Mouse (Mus musculus) megakaryocyte progenitor cell, adult 5-6 weeks (primary cell): ENCODE results near the gene Ang. TPM values are rescaled to one million over a fixed set of nuclear protein-coding genes. Genes with fewer than 3 reads are reported as not detected.

Source experiments
- ATAC-seq: replicated peaks from 2 replicates; pipeline ENCODE4 v1.8.0; 2016; ENCODE audit warnings: mild to moderate bottlenecking, moderate TSS enrichment, inconsistent platforms; ENCODE audit not compliant: poor library complexity
- total RNA-seq, 2 experiments: library from RNA; stranded (forward) in 1 of 2; stranded (reverse) in 1 of 2; fragments of 157-497, 149-512 nt in 1 of 2; fragments of 200-1000 nt in 1 of 2; gene quantifications; 2 replicates each; pipeline versions ENCODE4 v1.2.3 to v1.2.4; 2015 to 2017

The Ang gene
- total RNA-seq (2015) (1.8 and 2.0 TPM in 2 replicates), total RNA-seq (2017) (1.3 and 1.4 TPM in 2 replicates)

DNA sequence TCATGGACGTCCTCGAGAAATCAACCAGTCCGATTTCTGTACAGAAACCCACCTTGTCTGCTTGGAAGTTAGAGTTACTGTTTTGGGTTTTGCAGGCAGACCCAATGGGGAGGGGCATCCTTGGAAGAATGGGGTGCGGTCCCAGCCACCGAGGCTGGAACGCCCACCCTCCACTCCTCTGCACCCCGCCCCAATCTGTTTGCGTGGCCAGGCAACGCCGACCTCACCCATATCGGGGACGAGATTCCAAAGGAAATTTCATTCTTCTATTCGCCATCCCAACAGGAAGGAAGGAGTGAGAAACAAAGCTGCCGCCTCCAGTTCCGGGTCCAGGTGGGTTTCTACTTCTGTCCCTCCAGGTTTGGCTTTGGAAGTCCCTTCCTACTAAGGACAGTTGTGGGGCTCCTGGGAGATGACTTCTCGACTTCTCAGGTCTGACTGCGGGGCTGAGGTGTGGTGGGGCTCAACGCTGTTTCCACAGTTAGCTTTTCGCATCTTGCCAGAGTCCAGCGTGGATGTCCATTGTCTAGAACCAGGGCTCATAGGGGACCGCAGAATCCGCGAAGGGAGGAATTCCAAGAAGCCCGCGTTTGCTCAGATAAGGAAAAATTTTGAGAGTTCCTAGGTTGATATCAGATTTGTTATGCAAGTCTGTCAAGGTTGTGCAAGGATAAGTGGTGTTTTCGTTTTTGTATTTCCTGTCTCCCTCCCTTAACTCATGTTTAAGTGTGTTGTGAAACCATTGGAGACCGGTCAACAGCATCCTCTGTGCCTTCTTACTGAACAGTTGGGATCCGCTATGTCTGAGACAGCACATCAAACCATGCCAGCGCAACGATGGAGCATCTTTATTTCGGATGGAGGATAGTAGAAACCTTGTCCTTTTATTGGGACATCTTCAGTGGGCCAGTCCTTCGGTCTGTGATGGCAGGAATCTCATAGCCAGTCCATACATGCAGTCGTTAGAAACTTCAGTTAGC is at the start of gene Ang, which contains the start of gene Rnase4:
TSS of gene Ang (plus strand) at position 230 of the 980 bp plus-strand sequence.
TSS of gene Rnase4 (plus strand) at position 157 of the 980 bp plus-strand sequence.
- ATAC-seq: peak; percentile 15

GRCm38 (mm10) chr14:51041769-51042168 is 49.2 kb upstream of the Ang start, which contains the start of gene Rnase9:
Gene Rnase9, minus strand, starts transcription at chr14:51041869.
- ATAC-seq: 0 out of 2 replicates have a peak, but pooled peaks have one; percentile 29

DNA sequence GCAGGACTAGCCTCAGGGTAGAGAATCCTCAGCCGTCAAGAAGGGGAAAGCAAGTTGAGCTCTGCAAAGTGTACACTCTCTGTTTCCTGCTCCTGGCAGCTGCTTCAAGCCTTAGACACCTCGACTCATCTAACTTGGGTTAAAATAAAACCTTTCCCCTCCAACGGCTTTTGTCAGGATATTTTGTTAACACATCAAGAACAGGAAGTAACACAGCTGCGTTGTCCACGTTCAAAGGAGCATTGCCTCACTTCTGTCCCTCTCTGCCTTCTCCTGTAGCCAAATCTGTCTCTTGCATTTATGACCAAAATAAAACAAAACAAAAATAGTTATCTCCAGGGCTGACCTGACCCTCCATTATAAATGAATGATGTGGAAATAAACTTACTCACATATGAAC is 43.1 kb upstream of the Ang start:
- peak; percentile 80 for ATAC-seq

GRCm38 (mm10) chr14:51050063-51050462 is 40.9 kb upstream of the Ang start, which contains the start of gene Rnase11:
Gene Rnase11, minus strand, starts transcription at chr14:51050163.
- ATAC-seq: no peak

DNA sequence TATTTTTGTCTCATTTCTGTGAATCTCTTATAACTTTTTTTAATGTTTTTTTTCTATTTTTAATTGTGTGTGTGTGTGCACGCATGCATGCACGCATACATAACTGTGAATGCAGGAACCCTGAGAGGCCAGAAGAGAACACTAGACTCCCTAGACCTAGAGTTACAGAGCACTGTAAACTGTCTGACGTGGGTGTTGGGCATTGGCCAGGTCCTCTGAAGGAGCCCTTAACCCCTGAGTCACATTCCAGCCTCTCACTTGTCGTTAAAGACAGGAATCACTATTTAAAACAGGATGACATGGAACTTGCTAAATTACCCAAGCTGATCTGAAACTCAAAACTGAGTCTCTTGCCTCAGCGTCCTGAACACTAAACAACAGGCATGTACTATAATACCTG is 39.0 kb upstream of the Ang start:
- no peak for ATAC-seq

- no peak for ATAC-seq
Measured at GRCm38 (mm10) chr14:51053176-51053575, 37.8 kb upstream of the Ang start.

- ATAC-seq: peak; percentile 38
Measured at GRCm38 (mm10) chr14:51054243-51055237, 36.4 kb upstream of the Ang start.

DNA sequence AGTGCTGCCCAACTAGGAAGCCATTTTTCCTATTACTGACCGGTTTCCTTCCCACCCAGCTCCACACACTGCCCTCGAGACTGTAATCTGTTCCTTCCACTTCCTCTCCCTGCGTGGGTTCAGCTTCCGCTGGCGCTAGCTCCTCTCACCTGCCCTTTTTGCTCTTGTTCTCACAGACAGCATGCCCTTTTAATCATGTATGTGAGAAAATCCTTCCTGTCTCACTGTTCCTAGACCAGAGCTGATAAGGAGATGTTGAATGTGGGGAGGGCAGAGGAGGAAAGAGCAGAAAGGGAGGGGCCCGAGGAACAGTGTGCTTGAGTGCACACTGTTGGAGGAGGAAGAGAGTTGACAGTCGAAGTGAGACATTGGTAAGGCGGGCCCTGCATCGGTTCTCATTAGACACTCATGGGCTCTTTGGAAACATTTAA is 33.5 kb upstream of the Ang start, which contains the start of gene Rnase12:
TSS of gene Rnase12 (minus strand) at position 261 of the 431 bp plus-strand sequence.
- ATAC-seq: peak; percentile 66

DNA sequence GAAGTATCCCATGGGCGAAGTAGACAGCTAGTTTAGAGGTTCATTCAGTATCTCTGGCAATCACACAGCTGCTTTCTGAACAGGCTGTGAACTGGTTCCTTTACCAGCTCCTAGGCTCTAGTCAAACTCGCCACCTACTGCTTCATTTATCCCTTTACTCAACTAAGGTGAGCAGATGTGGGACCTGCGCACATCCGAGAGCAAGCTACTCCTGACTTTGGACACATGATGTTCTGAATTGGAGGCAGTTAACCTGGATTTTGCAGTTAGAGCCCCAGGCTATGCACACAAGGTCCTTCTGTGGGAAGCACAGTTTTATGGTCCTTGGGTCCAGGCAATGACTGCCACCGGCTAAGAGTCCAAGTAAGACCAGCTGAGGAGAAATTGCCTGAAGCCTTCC is 30.2 kb upstream of the Ang start:
- ATAC-seq: no peak

DNA sequence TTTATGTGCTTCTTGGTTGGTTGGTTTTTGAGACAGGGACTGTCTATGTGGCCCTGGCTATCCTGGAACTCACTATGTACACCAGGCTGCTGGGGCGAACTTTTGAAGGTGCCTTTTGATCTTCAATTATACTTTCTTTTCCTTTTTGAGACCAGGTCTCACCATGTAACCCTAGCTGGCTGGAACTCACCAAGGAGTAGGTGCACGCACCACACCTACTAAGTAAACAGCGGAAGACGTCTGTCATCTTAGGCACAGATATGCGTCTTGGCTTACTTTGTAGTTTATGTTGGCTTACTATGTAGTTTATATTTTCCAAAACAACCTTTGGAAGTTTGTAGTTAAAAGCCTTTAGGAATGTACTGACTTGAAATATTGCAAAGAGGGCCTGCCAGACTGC is 22.0 kb upstream of the Ang start:
- ATAC-seq: no peak

DNA sequence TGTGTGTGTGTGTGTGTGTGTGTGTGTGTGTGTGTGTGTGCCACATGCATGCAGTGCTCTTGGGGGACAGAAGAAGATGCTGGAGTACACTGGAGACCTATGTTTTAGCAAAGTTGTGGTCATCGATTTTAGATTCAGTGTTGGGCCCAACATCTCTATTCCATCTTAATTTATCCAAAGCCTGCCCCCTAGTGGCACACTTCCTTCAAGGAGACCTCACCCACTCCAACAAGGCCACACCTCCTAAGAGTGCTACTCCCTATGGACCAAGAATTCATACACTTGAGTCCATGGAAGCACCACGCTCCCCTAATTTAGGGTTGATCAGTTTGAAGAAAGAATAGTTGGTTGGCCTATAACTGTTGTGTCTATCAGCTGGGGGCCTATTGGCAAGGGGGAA is 21.3 kb upstream of the Ang start:
- ATAC-seq: peak; percentile 56

GRCm38 (mm10) chr14:51074335-51074734 is 16.6 kb upstream of the Ang start, which contains the start of gene Olfr750:
Gene Olfr750, minus strand, starts transcription at chr14:51074435.
- no peak for ATAC-seq

- no peak for ATAC-seq
Measured at GRCm38 (mm10) chr14:51079180-51079579, 11.8 kb upstream of the Ang start.

DNA sequence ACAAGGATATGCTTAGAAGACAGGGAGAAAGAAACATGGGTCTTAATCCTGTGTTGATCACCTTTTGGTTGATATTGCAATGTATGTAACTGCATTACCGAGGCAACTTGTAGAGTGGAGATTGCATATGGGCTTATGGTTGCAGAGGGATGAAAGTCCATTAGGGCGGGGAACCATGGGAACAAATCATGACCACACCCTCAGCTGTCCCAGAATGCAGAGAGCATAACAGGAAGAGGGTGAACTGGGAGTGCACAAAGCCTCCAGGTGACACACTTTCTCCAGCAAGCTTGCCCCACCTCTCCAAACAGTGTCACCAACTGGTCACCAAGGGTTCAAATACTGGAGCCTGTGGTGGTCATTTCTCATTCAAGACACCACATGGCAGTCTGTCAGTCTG is 9.9 kb upstream of the Ang start:
- ATAC-seq: no peak

GRCm38 (mm10) chr14:51082599-51083581 is 8.1 kb upstream of the Ang start:
- ATAC-seq: peak; percentile 55

GRCm38 (mm10) chr14:51083805-51084204 is 7.1 kb upstream of the Ang start:
- ATAC-seq: no peak; the same call in 1 of the 2 replicates

DNA sequence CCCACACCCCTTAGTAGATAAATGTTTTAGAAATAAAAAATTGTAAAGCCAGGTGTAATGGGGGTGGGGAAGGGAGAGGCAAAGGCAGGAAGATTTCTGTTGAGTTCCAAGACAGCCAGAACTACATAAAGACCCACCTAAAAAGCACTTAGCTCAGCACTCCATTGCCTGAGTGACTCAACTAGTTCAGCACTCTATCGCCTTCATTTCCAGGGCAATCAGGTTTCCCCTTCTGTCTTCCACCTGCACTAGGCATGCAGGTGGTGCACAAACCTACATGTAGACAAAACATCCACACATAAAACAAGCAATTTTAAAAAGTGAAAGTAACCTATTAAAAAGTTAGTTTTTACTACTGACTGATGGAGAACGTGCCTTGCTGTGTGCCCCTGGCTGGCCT is 5.9 kb upstream of the Ang start:
- ATAC-seq: no peak

- no peak for ATAC-seq
Measured at GRCm38 (mm10) chr14:51085911-51086310, 5.0 kb upstream of the Ang start.

GRCm38 (mm10) chr14:51087762-51088161 is 3.2 kb upstream of the Ang start:
- no peak for ATAC-seq
